Mouse (Mus musculus): ENCODE results near the gene Col6a5. TPM values are rescaled to one million over a fixed set of nuclear protein-coding genes. Genes with fewer than 3 reads are reported as not detected.
"Not testable (repeated sequence)": the region's sequence is repeated elsewhere in the genome, so short reads cannot be mapped to it uniquely, and the experiment has no call there.

The Col6a5 gene
- polyA plus RNA-seq, 1 experiment from 2014 or later: not detected

- Histone ChIP-seq H3K9ac (ENCODE audit: low read depth, low read length) (no peak overlapping the region), H3K27ac (ENCODE audit: low read depth, low read length) (no peak overlapping the region), H3K4me2 (no peak overlapping the region), H3K4me3 (ENCODE audit: low read depth, low read length) (no peak overlapping the region), H3K4me1 (replicated peaks; ENCODE audit: control insufficient read depth, insufficient read depth, low read length) (no peaks in the 10 kb centered on the region), H3K36me3 (ENCODE audit: control insufficient read depth, insufficient read depth, low read length) (no peaks in the 10 kb centered on the region), H3K27me3 (replicated peaks; ENCODE audit: control insufficient read depth, insufficient read depth, low read length) (no peaks in the 10 kb centered on the region), H3K9me3 (ENCODE audit: control insufficient read depth, low read length) (no peaks in the 10 kb centered on the region)
- ATAC-seq (replicated peaks; ENCODE audit: low FRiP score) (no peak), DNase-seq (ENCODE audit: low spot score) (no peak)
- 71% methylated on average over 3 of the region's 3 CpGs for WGBS
Observed at GRCm38 (mm10) chr9:105851011-105851410, 109.4 kb downstream of the Col6a5 start.

- DNase-seq (ENCODE audit: low spot score) (no peak), ATAC-seq (replicated peaks; ENCODE audit: low FRiP score) (no peak)
- Histone ChIP-seq H3K4me2 (no peak overlapping the region), H3K27ac (ENCODE audit: low read depth, low read length) (no peak overlapping the region), H3K9me3 (ENCODE audit: control insufficient read depth, low read length) (no peaks in the 10 kb centered on the region), H3K4me1 (replicated peaks; ENCODE audit: control insufficient read depth, insufficient read depth, low read length) (no peaks in the 10 kb centered on the region), H3K36me3 (ENCODE audit: control insufficient read depth, insufficient read depth, low read length) (no peaks in the 10 kb centered on the region), H3K4me3 (ENCODE audit: low read depth, low read length) (no peak overlapping the region), H3K27me3 (replicated peaks; ENCODE audit: control insufficient read depth, insufficient read depth, low read length) (no peaks in the 10 kb centered on the region), H3K9ac (ENCODE audit: low read depth, low read length) (no peak overlapping the region)
- WGBS: 67% methylated on average over 4 of the region's 4 CpGs
Observed at GRCm38 (mm10) chr9:105848396-105848795, 112.0 kb downstream of the Col6a5 start.

GRCm38 (mm10) chr9:105847261-105847660, 113.2 kb downstream of the Col6a5 start:
- no peak for DNase-seq (ENCODE audit: low spot score)
- WGBS: 83% methylated on average over 5 of the region's 5 CpGs
- no peaks in the 10 kb centered on the region for H3K36me3 ChIP-seq (ENCODE audit: control insufficient read depth, insufficient read depth, low read length)

GRCm38 (mm10) chr9:105841386-105841785, 119.1 kb downstream of the Col6a5 start:
- H3K27ac ChIP-seq (ENCODE audit: low read depth, low read length); ATAC-seq (replicated peaks; ENCODE audit: low FRiP score); H3K27me3 ChIP-seq (replicated peaks; ENCODE audit: control insufficient read depth, insufficient read depth, low read length); H3K4me3 ChIP-seq (ENCODE audit: low read depth, low read length); H3K9ac ChIP-seq (ENCODE audit: low read depth, low read length); H3K4me2 ChIP-seq; H3K36me3 ChIP-seq (ENCODE audit: control insufficient read depth, insufficient read depth, low read length); H3K9me3 ChIP-seq (ENCODE audit: control insufficient read depth, low read length); DNase-seq (ENCODE audit: low spot score); H3K4me1 ChIP-seq (replicated peaks; ENCODE audit: control insufficient read depth, insufficient read depth, low read length): not testable (repeated sequence)
- WGBS: 45% methylated on average over 5 of the region's 5 CpGs

More at GRCm38 (mm10) chr9:105847261-105847660, 113.2 kb downstream of the Col6a5 start:
- H3K4me2 ChIP-seq: no peak overlapping the region
- H3K4me3 ChIP-seq (ENCODE audit: low read depth, low read length): no peak overlapping the region
- no peak overlapping the region for H3K9ac ChIP-seq (ENCODE audit: low read depth, low read length)
- H3K9me3 ChIP-seq (ENCODE audit: control insufficient read depth, low read length): no peaks in the 10 kb centered on the region
- no peak for ATAC-seq (replicated peaks; ENCODE audit: low FRiP score)
- no peaks in the 10 kb centered on the region for H3K27me3 ChIP-seq (replicated peaks; ENCODE audit: control insufficient read depth, insufficient read depth, low read length)
- H3K27ac ChIP-seq (ENCODE audit: low read depth, low read length): no peak overlapping the region
- H3K4me1 ChIP-seq (replicated peaks; ENCODE audit: control insufficient read depth, insufficient read depth, low read length): no peaks in the 10 kb centered on the region

- Histone ChIP-seq H3K27ac (ENCODE audit: low read depth, low read length) (no peak overlapping the region), H3K4me1 (replicated peaks; ENCODE audit: control insufficient read depth, insufficient read depth, low read length) (no peaks in the 10 kb centered on the region), H3K27me3 (replicated peaks; ENCODE audit: control insufficient read depth, insufficient read depth, low read length) (no peaks in the 10 kb centered on the region), H3K36me3 (ENCODE audit: control insufficient read depth, insufficient read depth, low read length) (no peaks in the 10 kb centered on the region), H3K9ac (ENCODE audit: low read depth, low read length) (no peak overlapping the region), H3K9me3 (ENCODE audit: control insufficient read depth, low read length) (no peaks in the 10 kb centered on the region), H3K4me3 (ENCODE audit: low read depth, low read length) (no peak overlapping the region), H3K4me2 (no peak overlapping the region)
- DNase-seq (ENCODE audit: low spot score) (no peak), ATAC-seq (replicated peaks; ENCODE audit: low FRiP score) (no peak)
- 91% methylated on average over 5 of the region's 5 CpGs for WGBS
Observed at GRCm38 (mm10) chr9:105839147-105839515, 121.3 kb downstream of the Col6a5 start.

GRCm38 (mm10) chr9:105838396-105839146, 121.9 kb downstream of the Col6a5 start:
- H3K9me3 ChIP-seq (ENCODE audit: control insufficient read depth, low read length): no peaks in the 10 kb centered on the region
- no peak for ATAC-seq (replicated peaks; ENCODE audit: low FRiP score)
- WGBS: 85% methylated on average over 4 of the region's 4 CpGs
- no peaks in the 10 kb centered on the region for H3K4me1 ChIP-seq (replicated peaks; ENCODE audit: control insufficient read depth, insufficient read depth, low read length)
- no peak overlapping the region for H3K9ac ChIP-seq (ENCODE audit: low read depth, low read length)
- DNase-seq (ENCODE audit: low spot score): no peak
- H3K4me2 ChIP-seq: no peak overlapping the region
- H3K27me3 ChIP-seq (replicated peaks; ENCODE audit: control insufficient read depth, insufficient read depth, low read length): no peaks in the 10 kb centered on the region
- H3K27ac ChIP-seq (ENCODE audit: low read depth, low read length): no peak overlapping the region
- H3K4me3 ChIP-seq (ENCODE audit: low read depth, low read length): no peak overlapping the region
- no peaks in the 10 kb centered on the region for H3K36me3 ChIP-seq (ENCODE audit: control insufficient read depth, insufficient read depth, low read length)

- Histone ChIP-seq H3K27me3 (replicated peaks; ENCODE audit: control insufficient read depth, insufficient read depth, low read length) (no peaks in the 10 kb centered on the region), H3K4me1 (replicated peaks; ENCODE audit: control insufficient read depth, insufficient read depth, low read length) (no peaks in the 10 kb centered on the region), H3K9me3 (ENCODE audit: control insufficient read depth, low read length) (no peaks in the 10 kb centered on the region), H3K9ac (ENCODE audit: low read depth, low read length) (no peak overlapping the region), H3K4me3 (ENCODE audit: low read depth, low read length) (no peak overlapping the region), H3K4me2 (no peak overlapping the region), H3K36me3 (ENCODE audit: control insufficient read depth, insufficient read depth, low read length) (no peaks in the 10 kb centered on the region), H3K27ac (ENCODE audit: low read depth, low read length) (no peak overlapping the region)
- ATAC-seq (replicated peaks; ENCODE audit: low FRiP score): no peak
- 56% methylated on average over 7 of the region's 7 CpGs for WGBS
- no peak for DNase-seq (ENCODE audit: low spot score)
Observed at GRCm38 (mm10) chr9:105835587-105835986, 124.9 kb downstream of the Col6a5 start.

- Histone ChIP-seq H3K9me3 (ENCODE audit: control insufficient read depth, low read length) (no peaks in the 10 kb centered on the region), H3K4me2 (no peak overlapping the region), H3K27ac (ENCODE audit: low read depth, low read length) (no peak overlapping the region), H3K36me3 (ENCODE audit: control insufficient read depth, insufficient read depth, low read length) (no peaks in the 10 kb centered on the region), H3K9ac (ENCODE audit: low read depth, low read length) (no peak overlapping the region), H3K4me1 (replicated peaks; ENCODE audit: control insufficient read depth, insufficient read depth, low read length) (no peaks in the 10 kb centered on the region), H3K4me3 (ENCODE audit: low read depth, low read length) (no peak overlapping the region), H3K27me3 (replicated peaks; ENCODE audit: control insufficient read depth, insufficient read depth, low read length) (no peaks in the 10 kb centered on the region)
- WGBS: 50% methylated on average over 4 of the region's 4 CpGs
- no peak for ATAC-seq (replicated peaks; ENCODE audit: low FRiP score)
- no peak for DNase-seq (ENCODE audit: low spot score)
Observed at GRCm38 (mm10) chr9:105834799-105835198, 125.6 kb downstream of the Col6a5 start.

GRCm38 (mm10) chr9:105831291-105831690, 129.2 kb downstream of the Col6a5 start:
- WGBS: 74% methylated on average over 9 of the region's 9 CpGs
- Histone ChIP-seq H3K27ac (ENCODE audit: low read depth, low read length) (no peak overlapping the region), H3K27me3 (replicated peaks; ENCODE audit: control insufficient read depth, insufficient read depth, low read length) (no peaks in the 10 kb centered on the region; the same call in 1 of the 2 replicates), H3K9me3 (ENCODE audit: control insufficient read depth, low read length) (no peaks in the 10 kb centered on the region), H3K4me2 (no peak overlapping the region), H3K4me1 (replicated peaks; ENCODE audit: control insufficient read depth, insufficient read depth, low read length) (no peaks in the 10 kb centered on the region), H3K36me3 (ENCODE audit: control insufficient read depth, insufficient read depth, low read length) (no peaks in the 10 kb centered on the region), H3K4me3 (ENCODE audit: low read depth, low read length) (no peak overlapping the region), H3K9ac (ENCODE audit: low read depth, low read length) (no peak overlapping the region)
- ATAC-seq (replicated peaks; ENCODE audit: low FRiP score) (no peak), DNase-seq (ENCODE audit: low spot score) (no peak)
